Mouse (Mus musculus) ES-CJ7 (cell line): Measurements from ENCODE around the gene Zbtb9.

ENCODE experiments used
- DNase-seq: peaks from one replicate; pipeline ENCODE4 v3.0.0; 2011; ENCODE audit warnings: low read depth, low spot score

Zbtb9 gene

DNA sequence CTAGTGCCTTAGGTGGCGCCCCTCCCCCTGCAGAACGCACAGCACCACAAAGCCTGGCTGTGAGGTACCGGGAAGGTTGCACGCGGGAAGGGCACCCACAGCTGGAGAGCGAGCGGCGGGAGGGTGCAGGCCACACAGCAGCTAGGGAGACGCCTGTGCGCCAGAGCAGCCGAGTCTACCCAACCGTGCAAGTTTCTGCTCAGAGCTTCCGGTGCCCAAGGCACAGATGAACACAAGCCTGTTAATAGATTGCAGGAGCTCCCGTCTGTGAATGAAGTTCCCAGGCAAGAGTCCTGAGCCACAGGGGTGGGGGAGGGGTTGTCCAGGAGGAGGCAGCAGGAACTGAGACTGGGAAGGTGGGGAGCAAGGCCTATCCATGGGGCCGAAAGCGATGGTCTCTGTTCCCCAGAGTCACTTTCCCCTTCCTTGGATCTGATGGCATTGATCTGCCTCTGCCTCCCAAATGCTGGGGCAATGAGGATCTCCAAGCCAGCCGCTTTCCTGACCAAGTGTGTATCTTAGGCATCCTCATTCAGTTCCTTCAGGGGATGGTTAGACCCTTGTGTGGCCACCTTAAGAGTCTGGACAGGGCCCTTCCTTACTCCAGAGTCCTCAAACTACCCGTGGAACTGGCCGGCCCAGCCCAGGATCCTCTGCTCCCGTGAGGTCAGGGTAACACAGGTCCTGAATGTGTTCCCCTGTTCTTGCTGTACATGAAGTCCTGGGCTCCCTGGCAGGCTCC lies 67.5 kb downstream of the Zbtb9 start:
- peak; percentile 91 for DNase-seq

DNA sequence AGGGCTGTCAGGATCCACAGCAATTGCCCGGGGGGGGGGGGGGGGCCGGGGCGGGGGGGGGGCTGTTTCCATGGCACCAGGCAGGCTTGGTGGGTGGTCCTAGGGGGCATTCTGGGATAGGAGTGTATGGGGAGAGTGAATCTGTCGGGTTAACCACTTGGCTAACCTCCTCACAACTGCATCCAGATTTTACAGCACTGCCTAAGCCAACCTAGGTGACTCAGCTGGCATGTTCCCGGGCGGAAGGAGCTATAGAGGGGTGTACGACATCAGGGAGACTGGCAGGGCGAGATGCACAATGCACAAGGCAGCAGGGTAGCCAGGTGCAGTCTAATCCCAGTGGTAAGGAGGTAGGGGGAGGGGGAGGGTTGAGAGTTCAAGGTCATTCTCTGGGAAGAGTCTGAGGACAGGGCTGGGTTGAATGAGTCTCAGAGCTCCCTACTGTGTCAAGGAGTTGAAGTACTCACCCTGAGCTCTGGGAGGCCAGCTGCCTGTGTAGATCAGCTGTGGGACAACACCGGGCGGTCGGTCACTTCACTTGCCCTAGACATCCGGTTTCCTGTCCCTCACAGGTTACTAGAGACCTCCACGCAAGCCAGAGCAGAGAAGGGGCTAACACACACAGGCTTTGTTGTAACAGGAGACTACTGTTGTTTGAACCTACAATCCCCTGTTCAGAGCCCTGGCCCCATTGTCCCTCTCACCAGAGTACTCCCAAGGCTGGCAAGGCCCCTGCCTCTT lies 68.2 kb downstream of the Zbtb9 start:
- DNase-seq, result peak; percentile 99

DNA sequence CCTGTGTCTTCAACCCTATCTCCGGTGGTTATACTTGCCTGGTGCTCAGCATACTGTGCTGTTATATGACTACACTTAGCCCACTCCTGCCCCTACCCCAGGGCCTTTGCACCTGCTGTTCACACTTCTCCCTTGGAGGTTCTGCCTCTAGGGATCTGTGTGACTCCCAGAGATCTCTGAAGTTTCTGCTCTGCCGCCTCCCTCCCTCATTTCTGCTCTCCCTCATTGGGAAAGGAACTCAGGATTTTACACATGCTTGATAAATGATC lies 68.8 kb downstream of the Zbtb9 start:
- DNase-seq, result no peak

DNA sequence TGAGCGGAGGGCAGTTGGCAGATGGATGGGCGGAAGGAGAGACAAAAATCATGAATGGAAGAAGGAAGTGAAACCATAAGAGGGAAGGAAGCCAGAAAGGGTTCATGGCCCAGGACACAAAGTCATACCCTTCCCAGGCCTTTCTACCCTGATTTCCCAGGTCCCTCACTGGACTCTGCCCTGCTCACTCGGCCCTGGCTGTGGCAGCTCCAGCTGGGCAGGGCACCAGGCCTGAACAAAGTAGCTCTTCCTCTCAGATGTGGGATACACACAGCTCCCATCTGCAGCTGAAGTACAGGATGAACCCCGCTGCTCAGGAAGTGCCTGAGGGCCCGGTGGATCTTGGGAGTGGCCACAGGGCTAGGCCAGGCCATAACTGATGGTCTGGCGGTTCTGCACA lies 69.9 kb downstream of the Zbtb9 start:
- peak; percentile 64 for DNase-seq

DNA sequence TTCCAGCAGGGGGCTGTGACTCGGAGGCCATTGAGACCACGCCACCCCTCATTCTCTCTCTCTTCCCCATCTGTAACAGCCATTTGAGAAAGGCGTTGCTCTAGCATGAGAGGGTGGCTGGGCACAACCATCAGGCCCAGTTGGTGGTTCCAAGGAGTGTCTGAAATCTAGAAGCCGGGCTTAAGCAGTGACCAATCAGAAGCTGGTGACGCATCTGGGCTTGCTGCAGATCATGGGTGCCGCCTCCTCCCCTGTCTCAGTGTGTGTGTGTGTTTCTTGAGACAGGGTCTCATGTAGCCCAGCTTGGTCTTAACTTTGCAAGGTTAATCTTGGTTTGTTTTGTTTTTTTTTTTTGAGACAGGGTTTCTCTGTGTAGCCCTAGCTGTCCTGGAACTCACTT lies 72.2 kb downstream of the Zbtb9 start:
- no peak for DNase-seq

DNA sequence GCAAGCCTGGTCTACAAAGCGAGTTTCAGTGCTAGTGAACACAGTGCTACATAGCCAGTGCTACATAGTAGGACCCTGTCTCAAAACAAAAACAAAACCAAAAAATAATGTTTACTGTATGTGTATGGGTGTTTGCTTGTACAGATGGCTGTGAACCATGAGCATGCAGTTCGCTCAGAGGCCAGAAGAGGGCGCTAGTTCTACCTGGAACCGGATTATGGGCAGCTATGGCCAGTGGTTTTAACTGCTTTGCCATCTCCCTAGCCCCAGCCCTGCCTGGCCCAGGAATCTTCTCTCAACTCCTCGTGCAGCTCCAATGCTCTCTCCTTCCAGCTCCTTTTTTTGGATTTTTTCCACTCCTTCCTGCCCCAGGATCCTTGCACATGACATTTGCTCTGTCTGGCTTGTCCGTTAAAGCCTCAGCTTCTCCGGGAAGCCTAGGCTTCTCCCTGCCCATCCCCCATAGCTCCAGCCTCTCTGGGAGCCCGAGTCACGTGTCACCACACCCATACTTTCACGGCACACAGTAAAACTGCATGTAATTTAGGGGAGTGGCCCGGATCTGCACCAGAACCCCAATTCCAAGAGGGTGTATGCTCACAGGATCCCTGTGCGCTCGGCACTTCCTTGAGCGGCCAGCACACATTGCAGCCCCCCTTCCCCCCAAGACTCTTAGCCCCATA lies 74.9 kb downstream of the Zbtb9 start:
- DNase-seq, result peak; percentile 92

DNA sequence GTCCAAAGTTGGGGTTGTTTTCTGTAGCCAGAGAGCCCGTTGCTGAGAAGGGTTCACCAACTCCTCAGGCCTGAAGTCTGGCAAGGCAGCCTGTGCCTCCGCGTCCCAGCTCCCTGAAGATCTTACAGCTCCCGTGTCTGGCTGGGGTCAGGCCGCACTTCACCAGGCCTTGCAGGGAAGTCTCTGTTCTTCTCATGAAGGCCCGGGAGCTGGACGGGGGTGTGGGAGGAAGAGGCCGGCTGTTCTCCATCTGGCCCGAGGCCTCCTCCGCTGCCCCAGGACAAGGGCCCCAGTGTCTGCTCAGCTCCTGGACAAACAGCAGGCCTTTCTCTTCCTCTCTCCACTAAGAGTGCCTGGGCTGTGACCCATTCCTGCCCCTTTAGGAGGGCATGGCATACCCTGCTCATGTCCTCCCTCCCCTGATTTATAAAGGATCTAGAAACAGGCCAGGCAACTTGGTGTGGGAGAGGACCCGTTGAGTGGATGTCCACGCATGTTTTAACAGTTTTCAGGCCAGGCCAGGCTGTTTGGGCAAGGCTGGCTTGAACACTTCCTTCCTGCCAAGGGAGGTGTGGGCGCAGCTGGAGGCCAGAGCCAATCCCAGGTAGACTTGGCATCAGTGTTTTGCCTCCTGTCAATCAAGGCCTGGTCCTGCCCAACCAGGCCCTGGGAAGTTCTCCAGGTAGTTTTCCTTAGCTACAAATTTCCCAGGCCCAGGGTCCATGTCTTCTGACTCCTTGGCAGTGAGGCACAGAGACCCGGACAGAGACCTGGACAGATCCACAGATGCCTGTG lies 75.7 kb downstream of the Zbtb9 start:
- no peak for DNase-seq

DNA sequence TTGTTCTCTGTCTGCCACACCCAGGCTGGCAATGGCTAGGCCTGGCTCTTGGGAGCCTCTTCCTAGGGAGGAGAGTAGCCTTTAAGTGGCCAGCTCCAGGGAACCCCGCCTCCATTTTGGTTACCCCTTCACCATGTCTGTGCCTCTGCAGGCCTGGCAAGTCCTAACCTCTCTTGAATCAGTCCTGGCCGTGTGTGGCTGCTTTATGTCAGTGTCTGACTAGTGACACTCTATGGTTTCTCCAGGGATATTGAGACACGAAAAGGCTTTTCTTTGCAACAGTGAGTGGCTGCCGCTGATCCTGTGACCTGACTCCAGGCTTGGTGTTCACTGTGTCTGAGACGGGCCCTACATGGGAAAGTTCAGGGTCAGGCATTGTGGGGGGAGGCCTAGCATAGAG lies 77.9 kb downstream of the Zbtb9 start:
- DNase-seq, result no peak

DNA sequence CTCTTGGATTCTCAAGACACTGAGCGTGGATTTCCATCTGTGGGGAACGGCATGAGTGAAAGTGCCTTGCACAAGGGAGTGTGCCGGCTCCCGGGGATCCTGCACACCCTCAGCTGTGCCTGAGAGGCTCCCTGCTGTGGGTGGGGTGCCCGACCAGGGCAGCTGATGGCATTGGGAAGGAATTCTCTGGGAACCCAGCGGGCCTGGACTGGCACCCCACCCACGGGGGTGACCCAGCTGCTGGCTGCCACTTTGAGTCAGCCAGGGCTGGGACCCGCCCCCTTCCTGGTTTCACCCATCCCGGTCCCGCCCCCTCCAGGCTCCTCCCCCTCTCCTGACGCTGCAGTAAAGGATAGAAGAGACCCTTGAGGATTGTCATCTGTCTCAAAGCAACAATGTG lies 78.5 kb downstream of the Zbtb9 start:
- DNase-seq, result peak; percentile 59

DNA sequence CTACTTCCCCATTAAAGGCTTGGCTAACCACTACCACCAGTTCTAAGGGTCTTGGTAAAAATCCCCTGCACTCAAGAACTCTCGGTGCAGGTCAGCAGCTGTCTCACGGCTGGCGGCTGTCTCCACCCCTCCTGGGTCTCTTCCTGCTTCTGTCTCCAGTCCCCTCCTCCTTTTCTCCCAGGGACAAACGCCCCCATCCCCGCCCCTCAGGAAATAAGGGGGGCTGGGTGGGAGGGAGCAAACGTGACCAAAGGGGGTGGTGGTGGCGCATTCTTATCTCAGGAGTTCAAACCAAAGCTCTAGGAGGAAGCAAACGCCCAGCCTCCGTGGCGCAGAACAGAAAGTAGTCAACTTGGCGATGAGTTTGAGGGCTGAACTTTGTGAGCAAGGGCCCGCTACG lies 83.2 kb downstream of the Zbtb9 start:
- peak; percentile 92 for DNase-seq

DNA sequence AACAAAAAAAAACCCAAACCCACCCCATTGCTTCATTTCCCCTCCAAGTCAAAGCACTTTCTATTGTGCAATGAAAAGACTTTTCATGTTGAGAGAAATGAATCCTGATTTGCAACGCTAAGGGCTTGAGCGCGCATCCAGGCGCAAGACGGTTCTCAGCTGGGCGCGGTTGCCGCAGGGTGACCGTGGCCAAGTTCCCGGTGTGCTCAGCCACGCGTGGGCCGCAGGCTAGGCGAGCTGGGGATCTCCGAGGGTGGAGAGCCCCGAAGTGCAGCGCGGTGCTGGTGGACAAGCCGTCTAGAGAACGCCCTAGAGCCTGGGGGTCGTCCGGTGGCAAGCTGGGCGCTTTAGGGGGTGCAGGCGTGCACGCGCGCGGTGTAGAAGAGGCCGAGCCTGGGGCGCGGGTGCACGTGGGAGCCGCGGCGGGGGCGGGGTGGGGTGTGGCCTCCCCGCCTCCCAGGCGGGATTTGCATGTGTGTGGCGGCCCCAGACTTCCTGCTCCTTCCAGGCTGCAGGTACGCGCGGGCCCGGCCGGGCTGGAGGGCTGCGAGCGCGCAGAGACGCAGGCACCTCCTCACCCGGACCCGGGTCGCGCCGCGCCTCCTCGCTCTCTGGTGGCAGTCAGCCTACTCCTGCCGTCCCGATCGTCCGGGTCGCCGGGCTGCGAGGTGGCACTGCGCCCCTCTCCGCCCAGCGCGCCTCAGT lies 84.0 kb downstream of the Zbtb9 start, which contains the start of gene Itpr3:
Gene Itpr3, plus strand, starts transcription at position 493 of the 705 bp plus-strand sequence.
- peak; percentile 86 for DNase-seq

DNA sequence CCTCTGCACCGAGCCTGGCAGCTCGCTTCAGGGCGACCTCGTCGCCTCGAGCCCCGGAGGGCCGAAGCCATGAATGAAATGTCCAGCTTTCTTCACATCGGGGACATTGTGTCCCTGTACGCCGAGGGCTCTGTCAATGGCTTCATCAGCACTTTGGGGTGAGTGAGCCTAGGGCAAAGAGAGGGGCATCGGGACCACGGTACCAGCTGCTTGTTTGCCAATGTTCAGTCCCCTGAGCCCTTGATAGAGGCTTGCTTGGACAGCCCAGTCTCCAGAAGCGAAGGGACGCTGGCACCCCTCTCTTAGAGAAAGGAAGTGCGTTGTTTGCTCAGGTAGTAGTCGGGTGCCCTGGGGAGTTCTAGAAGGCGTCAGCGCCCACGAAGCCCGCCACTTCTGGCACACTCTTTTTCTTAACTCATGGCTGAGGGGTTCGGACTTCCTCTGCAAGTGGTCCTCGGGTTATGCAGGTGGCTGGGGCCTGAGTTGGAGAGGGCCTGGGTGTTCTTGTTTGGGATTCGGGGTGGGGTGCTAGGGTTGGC lies 84.6 kb downstream of the Zbtb9 start:
- no peak for DNase-seq
